Mouse (Mus musculus): ENCODE data around the gene Atg4a-ps.
"Not testable (repeated sequence)": the region's sequence is repeated elsewhere in the genome, so short reads cannot be mapped to it uniquely, and the experiment has no call there.

Atg4a-ps gene

DNA sequence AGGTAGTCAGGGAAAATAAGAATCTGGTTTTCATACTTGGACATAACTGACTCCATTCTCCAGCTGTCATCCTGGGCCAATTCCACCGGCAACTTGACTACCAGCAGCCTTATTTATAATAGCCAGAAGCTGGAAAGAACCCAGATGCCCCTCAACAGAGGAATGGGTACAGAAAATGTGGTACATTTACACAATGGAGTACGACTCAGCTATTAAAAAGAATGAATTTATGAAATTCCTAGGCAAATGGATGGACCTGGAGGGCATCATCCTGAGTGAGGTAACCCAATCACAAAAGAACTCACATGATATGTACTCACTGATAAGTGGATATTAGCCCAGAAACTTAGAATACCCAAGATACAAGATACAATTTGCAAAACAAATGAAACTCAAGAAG, at the start of gene Atg4a-ps:
Atg4a-ps (minus strand) TSS at position 101 of the 400 bp plus-strand sequence.
- DNase-seq (ENCODE audit: low spot score in 2 of 2) = not testable (repeated sequence)

DNA sequence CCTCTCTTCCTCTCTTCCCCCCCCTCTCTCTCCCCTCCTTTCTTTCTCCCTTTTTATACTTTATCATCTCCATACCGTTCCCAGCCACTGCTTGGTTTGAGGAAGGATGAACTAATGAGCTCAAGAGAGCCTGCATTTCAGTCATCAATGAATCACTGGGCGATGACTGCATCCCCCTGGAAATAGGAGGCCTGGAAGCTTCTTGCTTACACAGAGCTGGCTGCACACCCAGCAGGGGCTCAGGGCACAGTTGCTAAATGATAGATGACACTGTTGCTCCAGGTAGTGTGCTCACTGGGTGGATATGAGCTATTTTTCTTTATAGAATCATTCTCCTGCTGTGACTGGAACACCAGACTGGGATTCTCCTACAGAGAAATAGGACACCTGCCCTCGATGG, 49.7 kb upstream of the Atg4a-ps start:
- no peak for DNase-seq (ENCODE audit: low spot score in 2 of 2)

DNA sequence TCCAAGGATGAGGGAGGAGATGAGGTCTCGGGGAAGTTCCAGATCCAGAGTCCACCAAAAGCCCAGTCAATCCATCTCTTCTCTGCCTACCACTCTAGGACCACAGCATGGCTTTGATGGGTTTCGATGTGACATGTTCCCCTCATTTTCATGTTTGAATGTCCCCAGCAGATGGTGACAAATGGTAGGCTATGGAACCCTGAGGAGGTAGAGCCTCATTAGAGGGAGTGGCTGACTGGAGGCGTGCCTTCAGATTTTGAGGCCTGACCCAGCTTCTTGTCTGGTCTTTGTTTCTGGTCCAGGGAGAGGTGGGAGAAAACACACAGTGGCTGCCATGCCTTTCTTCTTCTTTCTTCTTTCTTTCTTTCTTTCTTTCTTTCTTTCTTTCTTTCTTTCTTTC, 44.6 kb upstream of the Atg4a-ps start:
- DNase-seq (ENCODE audit: low spot score in 2 of 2) = no peak

DNA sequence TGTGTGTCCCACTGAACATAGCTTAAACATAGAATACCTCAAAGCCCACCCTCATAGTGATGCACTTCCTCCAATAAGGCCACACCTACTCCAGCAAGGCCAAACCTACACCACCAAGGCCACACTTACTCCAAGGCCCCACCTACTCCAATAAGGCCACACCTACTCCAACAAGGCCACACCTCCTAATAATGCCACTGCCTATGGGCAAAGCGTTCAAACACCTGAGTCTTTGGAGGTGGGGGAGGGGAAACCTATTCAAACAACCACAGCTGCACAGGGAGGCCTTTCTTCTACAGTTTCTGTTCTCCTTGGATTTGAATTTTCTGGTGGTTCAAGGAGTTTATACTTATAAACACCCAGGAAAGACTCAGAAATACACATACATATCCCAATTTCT, 43.2 kb upstream of the Atg4a-ps start:
- no peak for DNase-seq (ENCODE audit: low spot score in 2 of 2)

DNA sequence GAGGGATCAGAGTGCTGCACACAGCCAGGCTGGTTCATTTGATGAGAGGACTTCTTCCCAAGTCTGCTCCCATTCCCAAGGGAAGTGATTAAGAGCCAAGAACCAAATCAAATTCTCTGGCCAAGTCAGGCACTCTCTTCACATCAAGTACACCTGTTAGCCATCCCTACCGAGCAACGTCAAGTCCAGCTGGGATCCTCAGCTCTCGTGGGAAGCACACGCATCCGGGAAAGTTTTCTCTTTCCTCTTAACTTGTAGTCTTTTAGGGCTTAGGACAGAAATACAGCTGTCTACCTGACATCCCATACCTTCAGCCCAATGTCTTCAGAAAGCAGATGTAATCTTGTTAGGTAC, 38.1 kb upstream of the Atg4a-ps start:
- DNase-seq (ENCODE audit: low spot score in 2 of 2) = no peak

DNA sequence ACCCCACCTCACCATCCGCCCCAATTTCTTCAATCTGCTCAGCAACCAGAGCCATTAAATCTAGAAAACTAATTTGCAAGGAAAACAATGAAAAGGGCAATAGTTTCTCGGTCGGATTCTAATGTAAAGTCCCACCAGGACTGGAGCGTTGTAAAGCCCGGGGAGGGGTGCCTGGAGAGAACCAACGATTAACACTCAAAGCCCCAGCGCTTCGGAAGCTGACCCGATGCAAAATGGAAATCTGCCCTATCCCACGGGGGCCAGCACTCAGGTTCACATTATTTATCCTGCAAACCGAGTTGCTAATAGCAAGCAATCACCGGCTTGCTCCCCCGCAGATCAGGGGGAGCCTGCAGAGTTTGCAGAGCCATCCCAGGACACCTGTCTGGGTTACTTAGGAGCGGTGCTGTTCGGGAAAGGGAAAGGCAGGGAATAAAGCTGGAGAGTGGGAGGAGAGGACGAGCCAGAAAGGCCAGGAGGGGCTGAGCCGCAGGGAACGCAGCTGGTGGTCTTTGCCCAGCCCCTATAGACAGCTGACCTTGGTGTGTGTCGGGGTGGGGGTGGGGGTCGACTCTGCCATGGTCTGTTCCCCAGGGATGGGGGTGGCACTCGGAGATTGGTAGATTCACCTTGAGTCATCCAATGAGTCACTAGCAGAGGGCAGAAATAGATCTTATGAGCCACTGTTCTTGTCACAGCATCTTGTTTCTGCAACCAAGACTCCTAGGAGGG, 37.5 kb upstream of the Atg4a-ps start:
- DNase-seq (ENCODE audit: low spot score in 2 of 2) = peak; percentile 37 to 50

DNA sequence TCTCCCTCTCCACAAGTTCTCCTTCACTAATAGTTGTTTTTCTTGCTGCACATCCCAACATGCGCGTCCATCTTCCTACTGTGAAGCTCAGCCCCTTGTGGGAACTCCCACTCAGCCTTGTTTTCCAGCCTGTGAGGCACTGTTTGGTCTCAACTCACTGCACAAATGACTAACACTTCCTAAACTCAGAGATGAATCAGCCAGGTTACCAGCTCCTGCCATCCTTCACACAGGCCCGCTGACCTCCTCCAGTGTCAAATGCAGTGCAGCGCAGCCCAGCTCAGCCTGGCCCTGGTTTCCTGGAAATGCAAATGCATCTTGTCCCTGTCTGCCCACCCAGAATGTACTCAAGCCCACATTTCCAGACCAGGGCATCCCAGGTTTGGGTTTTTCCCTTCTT, 36.6 kb upstream of the Atg4a-ps start:
- peak in 1 of 2 experiments; percentile 10 for DNase-seq (ENCODE audit: low spot score in 2 of 2)

DNA sequence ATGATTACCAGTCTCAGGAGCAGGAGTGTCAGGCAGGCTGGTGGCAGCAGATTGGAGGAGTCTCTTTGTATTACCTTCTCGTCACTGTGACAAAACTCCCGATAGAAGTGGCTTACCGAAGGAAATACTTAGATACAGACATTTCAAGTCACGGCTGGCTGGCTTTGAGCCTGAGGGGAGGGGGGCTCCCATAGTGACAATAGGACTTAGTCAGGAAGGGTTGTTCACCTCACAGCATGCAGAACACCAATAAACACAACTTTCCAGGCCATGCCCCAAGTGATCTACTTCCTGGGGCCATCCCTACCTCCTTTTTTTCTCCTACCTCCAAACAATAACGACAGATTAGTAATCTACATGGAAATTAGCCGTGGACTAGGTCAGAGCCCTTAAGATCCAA, 32.9 kb upstream of the Atg4a-ps start:
- no peak for DNase-seq (ENCODE audit: low spot score in 2 of 2)

DNA sequence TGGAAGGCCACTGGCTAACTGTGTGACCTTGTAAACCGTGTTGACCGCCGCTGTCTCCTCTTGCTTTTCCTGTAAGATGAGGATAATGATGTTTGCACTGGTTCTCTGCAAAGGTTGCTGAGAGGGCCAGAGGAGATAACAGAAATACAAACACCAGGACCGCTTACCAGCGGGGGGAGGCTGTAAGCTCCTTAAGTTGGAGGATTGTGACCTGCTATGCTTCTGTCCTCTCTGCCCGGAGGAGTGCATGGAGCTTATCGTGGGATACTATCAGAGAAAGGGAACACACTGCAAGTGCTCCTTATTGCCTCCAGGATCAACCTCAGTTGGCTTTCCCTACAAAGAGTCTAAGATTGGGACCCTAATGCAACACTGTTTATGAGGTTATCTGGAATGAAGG, 26.8 kb upstream of the Atg4a-ps start:
- DNase-seq (ENCODE audit: low spot score in 2 of 2) = no peak

DNA sequence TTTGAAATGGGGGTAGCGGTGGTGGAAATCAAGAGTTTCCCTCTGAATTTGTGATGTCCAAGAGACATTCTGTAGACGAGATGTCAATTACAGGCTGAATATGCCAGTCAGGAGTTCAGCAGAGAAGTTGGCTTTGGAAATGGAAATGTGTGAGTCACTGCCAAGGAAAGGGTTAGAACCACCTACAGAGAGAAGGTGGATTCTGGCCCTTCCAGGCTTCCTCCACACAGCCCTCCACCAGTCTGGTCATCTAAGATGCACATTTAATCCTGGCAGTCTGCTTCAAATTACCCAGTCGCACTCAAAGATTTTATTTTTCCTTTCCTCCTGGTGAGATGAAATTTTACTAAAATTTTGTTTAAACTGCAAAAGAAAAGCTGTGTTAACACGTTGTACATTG, 26.2 kb upstream of the Atg4a-ps start:
- DNase-seq (ENCODE audit: low spot score in 2 of 2) = no peak

DNA sequence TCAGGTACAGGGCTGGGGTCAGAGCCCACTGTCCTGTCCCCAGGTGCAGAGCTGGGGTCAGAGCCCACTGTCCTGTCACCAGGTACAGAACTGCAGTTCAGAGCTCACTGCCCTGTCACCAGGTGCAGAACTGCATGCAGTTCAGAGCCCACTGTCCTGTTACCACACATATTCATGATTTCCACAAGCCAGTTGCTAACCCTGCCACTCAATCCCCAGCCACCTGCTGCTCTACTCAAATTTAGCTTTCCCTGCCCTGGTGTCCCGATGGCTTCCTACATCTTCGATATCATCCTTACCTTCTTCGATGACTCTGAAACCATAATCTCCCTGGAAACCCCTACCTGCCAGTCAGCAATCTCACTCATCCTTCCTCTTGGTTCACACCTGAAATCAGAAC, 17.5 kb upstream of the Atg4a-ps start:
- DNase-seq (ENCODE audit: low spot score in 2 of 2) = no peak

DNA sequence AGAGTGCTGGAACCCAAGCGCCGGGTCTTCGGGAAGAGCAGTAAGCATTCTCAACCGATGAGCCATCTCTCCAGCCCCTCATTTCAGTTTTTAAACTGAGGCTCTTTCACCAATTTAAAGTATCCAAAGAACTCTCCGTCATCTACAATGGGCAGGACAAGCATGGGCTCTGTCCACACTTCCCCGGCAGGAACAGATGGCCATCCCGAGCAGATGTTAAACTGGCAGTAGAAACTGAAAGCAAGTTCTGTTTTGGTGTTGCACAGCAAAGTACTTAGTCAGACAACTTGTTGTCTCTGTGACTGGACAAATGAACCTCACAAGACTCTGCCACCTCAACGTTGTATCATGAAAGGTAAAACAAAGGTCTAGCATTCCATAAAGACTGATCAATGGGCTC, 15.8 kb upstream of the Atg4a-ps start:
- peak; percentile 38 to 39 for DNase-seq (ENCODE audit: low spot score in 2 of 2)

DNA sequence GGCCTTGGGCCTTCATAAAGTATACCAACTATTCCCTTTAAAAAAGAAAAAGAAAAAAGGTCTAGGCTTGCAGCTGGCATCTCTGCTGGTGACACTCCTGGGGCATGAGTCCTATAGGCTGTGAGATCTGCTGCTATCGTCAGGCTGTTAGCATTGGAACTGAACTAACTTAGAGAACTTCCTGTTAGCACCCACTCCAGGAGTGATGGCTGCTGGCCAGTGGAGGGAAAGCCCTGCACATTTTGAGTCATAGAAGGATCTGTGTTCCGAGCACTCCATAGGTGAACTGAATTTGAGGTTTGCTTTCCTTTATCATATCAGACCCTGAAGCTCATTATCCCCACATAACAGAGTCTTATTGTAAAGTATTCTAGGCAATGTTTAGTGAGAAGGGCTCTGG, 14.1 kb upstream of the Atg4a-ps start:
- DNase-seq (ENCODE audit: low spot score in 2 of 2) = peak; percentile 35 to 37

DNA sequence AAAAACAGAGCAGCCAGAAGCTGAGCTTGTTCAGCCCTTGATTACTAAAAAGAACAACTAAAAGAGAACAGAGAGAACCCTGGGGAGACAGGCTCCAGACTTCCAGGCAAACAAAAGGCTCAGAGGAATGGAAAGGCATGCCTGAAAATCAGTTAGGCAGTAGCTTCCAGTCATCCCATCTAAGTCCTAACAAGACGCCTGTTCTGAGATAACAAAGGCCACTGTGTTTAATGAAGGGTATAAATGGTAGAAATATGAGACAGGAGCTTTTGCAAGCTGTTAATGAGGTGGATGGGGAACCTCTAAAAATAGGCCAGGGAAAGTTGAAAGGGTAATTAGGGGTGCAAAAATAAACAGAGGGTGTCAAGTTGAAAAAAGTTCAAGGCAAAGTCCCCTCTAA, 4.5 kb upstream of the Atg4a-ps start:
- no peak for DNase-seq (ENCODE audit: low spot score in 2 of 2)

DNA sequence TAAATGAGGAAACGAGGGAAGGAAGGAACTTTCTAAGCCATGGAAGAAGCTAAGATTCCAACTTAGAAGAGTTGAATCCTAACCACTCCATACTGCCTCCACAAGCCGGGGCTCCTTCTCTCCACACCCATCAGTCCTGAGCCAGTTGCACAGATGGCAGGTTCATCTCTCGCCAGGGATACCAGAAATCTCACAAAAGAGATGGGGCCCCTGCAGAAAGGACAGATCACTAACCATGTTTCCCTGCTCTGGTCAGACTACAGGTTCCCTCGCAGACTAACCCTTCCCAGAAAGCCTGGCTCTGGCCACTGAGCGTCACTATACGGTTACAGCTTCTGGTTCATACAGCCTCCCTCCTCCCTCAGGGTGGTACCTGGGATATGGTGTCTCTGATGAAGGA, 3.8 kb upstream of the Atg4a-ps start:
- no peak for DNase-seq (ENCODE audit: low spot score in 2 of 2)

DNA sequence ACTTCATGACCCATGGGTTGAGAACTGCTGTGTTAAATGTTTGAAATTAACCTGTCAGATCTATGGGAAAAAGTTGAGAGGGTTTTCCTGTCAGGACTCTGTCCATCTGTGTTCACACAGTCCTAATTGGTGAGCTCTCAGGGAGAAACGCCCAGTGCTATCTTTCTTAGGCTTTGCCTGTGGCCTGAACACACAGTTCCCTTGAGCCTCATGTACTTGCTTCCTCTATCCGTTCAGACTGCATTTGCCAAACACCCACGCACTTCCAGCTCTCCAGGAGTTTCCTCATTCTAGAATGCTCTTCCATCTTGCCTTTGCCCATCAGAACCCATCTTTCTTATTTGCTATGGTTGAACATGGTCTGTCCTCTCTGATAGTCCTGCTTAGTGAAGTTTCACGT, 2.6 kb upstream of the Atg4a-ps start:
- DNase-seq (ENCODE audit: low spot score in 2 of 2) = no peak

DNA sequence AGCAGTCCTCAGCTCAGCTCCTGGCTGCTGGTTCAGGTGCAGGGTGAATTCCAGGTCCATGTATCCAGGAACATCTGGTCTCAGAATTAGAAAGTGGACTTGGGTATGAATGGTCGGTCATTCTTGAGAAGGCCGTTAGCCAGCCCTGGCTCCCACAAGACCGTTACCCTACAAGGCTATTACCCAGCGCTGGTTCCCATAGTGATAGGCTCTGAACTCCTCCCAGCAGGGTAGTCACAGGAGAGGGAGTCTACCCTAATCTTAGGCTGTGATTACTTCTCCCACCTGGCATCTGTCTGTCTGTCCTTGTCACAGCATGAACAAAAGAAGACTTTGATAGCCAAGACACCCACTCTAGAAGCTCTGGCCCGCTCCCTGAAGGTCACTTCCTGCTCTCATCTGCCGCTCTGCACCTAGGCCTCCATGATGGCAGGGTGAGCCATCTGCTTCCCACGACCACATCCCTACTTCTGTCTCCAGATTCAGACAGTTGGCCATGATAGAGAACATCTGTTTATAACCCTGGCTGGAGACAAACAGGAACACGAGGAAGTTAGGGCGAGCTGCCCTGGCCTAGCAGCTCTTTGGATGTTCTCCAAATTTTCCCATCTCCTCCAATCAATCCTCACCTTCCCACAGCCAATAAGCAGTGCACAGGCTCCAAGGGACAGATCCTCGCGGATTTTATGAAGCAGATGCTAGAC, 1.4 kb upstream of the Atg4a-ps start:
- DNase-seq (ENCODE audit: low spot score in 2 of 2) = no peak

DNA sequence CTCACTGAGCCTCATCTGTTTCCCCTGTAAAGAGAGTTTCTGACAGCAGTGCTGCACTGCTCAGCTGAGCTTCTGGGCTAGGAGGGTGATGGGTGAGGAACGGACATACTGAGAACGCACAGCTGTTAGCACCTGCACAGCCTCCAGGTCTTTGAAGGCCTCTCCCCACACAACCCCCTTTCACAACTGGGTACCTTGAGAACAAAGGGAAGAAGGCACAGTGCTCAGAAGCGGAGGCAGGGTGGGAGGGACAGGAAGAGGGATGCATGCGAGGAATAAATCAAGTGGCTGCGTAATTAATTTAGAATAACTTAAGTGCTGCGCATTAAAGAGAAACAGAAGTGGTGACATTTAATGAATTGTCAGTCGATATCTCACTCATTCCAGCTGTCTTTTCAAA, 4.6 kb downstream of the Atg4a-ps start:
- DNase-seq (ENCODE audit: low spot score in 2 of 2) = no peak

DNA sequence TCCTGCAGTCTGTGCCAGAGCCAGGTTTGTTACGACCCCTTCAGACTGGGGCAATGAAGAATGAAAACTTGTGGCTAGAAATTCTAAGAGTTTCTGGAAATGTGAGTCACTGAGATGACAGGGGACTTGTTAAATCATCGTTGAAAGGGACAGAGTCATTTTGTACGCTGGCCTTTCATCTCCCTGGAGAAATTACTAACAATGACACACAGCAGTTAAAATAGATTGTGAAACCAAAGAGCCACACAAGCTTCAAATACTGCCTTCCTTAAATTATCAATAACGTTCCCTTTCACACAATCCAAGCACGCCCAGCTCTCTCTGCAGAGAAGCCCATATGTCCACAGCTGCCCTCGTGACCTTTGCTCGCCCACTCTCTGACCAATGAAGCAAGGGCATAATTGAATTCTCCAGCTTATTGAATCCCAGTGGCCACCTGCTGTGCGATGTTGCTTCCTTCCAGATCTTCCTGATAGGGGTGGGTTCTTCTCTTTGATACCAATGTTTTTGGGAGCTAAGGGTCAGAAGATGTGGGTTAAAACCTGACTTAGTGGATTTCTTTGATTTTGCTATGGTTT, 5.6 kb downstream of the Atg4a-ps start:
- no peak for DNase-seq (ENCODE audit: low spot score in 2 of 2)

DNA sequence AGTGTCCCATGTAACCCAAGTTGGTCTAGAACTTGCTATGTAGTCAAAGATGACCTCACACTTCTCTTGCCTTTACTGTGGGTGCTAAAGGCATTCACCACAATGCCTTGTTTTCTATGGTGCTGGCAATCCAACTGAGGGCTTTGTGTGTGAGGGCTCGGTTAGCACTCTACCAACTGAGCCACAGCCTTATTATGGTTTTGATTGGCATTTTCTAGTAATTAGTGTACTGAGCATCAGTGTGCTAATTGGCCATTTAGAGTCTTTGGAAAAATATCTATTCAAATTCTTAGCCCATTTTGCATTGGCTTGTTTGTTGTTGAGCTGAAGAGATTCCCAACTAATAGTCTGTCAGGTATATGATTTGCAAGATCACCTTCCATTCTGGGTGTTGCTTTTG, 8.2 kb downstream of the Atg4a-ps start:
- no peak for DNase-seq (ENCODE audit: low spot score in 2 of 2)

DNA sequence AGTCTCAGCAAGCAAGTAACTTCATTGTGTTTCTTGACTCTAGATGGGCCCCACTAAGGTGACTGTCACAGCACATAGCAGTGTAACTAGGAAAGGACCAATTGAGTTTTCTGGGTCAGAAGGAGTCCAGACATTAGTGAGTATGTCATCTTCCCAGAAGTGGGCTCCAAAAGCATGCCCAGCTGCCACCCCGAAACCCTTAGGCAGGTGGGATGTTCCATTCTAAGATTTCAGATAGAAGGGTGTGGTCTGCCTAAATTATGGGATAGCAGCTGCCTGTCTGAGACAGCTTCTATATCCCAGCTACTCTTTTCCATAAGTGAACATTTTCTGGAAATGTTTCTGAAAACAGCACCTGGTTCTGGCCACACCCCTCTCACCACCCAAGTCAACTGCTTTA, 11.6 kb downstream of the Atg4a-ps start:
- no peak for DNase-seq (ENCODE audit: low spot score in 2 of 2)

DNA sequence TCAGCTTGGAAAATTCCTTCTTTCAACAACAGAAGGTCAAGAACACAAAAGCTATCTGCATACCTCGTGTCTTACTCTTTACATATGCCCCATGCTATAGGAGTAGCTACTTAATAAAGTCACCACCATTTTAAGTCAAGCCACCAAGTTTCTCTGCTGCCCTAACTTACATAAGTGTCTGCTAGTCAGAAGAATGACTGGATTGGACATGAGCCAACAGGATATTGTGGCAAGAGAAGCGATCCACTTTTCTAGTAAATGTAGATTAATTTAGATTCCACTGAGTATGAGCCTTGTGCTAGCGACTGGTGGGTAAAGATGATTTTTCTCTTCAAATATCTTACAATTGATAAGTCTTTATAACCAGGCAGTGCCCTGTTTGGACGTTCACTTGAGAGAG, 12.0 kb downstream of the Atg4a-ps start:
- no peak for DNase-seq (ENCODE audit: low spot score in 2 of 2)

DNA sequence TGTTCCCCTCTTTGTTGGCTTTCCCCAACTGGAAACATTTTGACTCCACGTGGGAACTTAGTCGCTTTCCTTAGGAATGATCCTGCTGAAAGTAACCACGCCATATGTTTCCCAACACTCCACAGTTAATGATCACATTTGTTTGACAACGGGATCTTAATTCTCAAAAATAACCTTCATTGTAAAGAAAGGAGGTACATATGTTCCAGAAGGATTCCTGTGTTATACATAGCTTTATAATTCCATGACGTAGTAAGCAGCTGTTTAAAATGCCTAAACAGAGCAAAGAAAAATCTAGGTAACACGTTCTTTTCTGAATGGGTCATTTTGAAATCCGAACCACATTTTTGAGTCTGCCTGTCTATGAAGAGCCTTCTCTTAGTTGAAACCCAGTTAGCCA, 12.7 kb downstream of the Atg4a-ps start:
- DNase-seq (ENCODE audit: low spot score in 2 of 2) = no peak
